Mouse (Mus musculus): ENCODE data around the gene Txndc8. TPM values are rescaled to one million over a fixed set of nuclear protein-coding genes. Genes with fewer than 3 reads are reported as not detected.

Gene Txndc8
- total RNA-seq (2017) = not detected in 3 replicates

DNA sequence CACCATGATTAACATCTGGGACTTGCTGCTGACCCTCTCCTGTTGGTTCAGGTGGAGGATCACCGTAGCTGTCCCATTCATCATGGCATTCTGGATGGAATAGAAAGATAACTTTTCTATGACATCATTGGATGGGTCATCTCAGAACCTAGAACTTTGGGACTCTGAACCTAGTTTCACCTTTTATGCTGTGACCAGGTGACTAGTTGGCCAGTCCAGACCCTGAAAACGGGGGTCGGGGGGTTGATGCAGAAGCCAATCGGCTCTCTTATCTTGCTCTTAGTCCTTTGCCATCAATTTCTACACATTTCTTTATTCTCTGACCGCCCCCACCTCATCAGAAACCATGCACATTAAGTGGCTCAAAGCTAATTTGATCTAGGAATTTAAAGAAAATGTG, at the start of gene Txndc8:
Gene Txndc8 (minus strand): TSS at position 101 of the 400 bp plus-strand sequence.
- no peak for ATAC-seq (replicated peaks; ENCODE audit: insufficient number of reproducible peaks, low FRiP score, low TSS enrichment, poor library complexity, severe bottlenecking)

- no peak for ATAC-seq (replicated peaks; ENCODE audit: insufficient number of reproducible peaks, low FRiP score, low TSS enrichment, poor library complexity, severe bottlenecking)
Measured at GRCm38 (mm10) chr4:58055653-58056052, 46.7 kb upstream of the Txndc8 start.

DNA sequence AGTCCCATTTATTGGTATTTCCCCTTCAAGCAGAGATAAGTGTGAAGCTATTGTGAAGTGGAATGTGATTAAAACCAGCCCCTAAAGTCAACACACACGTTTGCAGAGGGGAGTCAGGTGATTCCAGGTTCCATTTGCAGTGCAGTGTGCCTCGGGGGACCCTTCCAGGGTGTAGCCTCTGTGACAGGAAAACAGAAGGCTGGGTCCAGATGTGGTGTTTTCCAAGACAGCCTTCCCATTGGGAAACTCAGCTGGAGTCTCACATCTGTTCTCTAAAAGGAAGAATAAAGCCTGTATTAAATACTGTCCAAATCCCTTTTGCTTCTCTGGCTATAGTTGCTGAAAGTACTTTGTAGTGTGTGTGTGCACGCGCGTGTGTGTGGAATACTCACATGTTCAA, 45.5 kb upstream of the Txndc8 start:
- ATAC-seq (replicated peaks; ENCODE audit: insufficient number of reproducible peaks, low FRiP score, low TSS enrichment, poor library complexity, severe bottlenecking) = no peak

GRCm38 (mm10) chr4:58050746-58051145, 41.8 kb upstream of the Txndc8 start:
- ATAC-seq (replicated peaks; ENCODE audit: insufficient number of reproducible peaks, low FRiP score, low TSS enrichment, poor library complexity, severe bottlenecking) = no peak

DNA sequence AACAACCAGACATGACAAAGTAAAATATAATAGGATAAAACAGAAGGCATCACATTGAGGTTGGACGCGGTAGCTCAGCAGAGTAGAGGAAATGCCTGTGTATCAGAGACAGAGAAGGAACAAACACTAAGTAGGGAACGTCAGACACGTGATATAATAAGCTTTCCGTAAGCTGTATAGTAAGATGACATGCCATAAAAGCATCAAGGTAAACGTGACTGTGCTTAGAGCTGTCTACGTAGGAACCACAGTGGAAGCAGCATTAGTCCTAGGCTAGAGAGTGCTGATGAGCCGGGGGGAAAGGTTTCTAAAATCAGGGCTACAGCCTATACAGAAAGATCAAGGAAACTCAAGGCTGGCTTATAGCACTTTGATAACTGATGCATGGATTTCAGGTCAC, 41.4 kb upstream of the Txndc8 start:
- ATAC-seq (replicated peaks; ENCODE audit: insufficient number of reproducible peaks, low FRiP score, low TSS enrichment, poor library complexity, severe bottlenecking) = no peak

DNA sequence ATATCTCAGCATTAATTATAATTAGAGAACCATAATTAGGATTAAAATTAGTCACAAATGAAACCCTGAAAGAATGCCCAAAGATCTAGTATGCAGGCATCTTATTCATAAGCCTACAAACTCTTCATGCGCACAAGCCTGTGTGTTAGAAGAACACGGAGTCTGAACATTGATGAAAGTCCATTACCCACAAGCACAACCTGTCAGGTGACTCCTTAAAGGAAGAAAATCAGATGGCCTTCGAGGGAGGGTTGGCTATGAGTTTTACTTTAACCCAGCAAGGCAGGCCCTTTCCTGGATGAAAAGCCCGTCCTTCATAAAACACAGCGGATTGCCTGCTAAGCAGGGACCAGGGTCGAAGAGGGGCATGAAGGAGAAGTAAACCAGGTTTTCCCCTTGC, 35.9 kb upstream of the Txndc8 start:
- no peak for ATAC-seq (replicated peaks; ENCODE audit: insufficient number of reproducible peaks, low FRiP score, low TSS enrichment, poor library complexity, severe bottlenecking)

- ATAC-seq (replicated peaks; ENCODE audit: insufficient number of reproducible peaks, low FRiP score, low TSS enrichment, poor library complexity, severe bottlenecking) = no peak
Measured at GRCm38 (mm10) chr4:58044356-58044755, 35.4 kb upstream of the Txndc8 start.

DNA sequence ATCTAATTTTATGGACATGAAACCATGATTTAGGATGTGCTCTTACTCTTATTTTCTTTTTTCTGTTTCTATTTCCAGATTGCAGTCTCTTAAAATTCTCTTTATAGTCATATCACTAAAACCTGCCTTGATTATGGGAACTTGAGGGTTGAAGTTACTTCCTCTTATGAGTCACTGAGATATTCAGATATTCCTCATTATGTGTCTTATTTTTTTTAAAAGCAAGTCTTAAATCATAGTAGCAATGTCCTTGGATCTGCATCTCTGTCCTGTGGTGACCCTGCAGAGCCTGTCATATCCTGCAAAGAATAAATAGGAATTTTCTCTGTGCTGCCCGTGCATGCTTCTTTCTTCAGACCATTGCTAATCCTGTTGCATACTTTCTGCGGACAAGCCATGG, 31.2 kb upstream of the Txndc8 start:
- ATAC-seq (replicated peaks; ENCODE audit: insufficient number of reproducible peaks, low FRiP score, low TSS enrichment, poor library complexity, severe bottlenecking) = no peak

DNA sequence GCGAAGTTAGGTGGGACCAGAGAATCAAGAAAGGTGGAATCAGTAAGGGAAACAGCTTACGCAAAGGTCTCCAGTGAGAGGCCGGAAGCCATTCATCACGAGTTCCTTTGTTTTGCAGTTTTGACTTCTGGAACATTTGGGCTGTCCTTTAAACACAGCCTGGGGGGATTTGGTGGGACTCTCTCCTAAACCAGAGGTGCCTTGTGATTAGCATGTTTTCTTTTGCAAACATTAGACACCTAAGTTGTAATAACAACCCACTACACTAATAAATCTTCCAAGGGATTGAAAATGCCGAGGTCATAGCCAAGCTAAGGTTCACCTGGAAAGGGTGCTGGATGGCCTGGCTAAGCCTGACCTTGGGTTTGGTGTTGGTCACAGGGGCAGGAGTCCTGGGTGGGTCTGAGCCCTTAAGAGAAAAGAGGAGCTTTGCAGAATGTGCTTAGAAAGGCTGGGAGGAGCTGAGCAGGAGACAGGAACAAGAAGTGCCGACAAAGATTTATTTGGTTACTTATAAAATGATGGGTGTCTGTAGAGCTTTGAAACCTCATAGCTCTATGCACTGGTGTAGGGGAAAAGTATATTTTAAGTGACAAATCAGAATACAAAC, 28.3 kb upstream of the Txndc8 start:
- ATAC-seq (replicated peaks; ENCODE audit: insufficient number of reproducible peaks, low FRiP score, low TSS enrichment, poor library complexity, severe bottlenecking) = no peak

DNA sequence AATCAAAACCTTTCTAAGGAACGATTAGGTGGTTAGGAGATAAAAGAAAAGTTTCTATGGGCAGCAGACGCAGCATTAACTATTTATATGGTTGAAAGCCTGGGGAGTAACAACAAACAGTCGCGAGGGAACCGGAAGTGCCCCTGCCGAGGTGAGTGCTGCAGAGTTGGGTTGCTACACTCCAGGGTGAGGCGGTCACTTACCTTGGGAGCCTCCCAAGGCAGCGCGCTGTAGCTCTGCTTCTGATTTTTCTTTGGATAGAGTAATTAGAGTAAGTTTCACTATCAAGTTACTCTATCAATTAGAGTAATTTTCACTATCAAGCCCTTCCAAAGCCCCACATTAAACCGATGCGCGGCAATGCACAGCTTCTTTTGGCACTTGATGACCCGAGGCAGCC, 25.7 kb upstream of the Txndc8 start:
- ATAC-seq (replicated peaks; ENCODE audit: insufficient number of reproducible peaks, low FRiP score, low TSS enrichment, poor library complexity, severe bottlenecking) = no peak

- no peak for ATAC-seq (replicated peaks; ENCODE audit: insufficient number of reproducible peaks, low FRiP score, low TSS enrichment, poor library complexity, severe bottlenecking)
Measured at GRCm38 (mm10) chr4:58032714-58033113, 23.8 kb upstream of the Txndc8 start.

- no peak for ATAC-seq (replicated peaks; ENCODE audit: insufficient number of reproducible peaks, low FRiP score, low TSS enrichment, poor library complexity, severe bottlenecking)
Measured at GRCm38 (mm10) chr4:58003501-58003900, 5.4 kb downstream of the Txndc8 start.

DNA sequence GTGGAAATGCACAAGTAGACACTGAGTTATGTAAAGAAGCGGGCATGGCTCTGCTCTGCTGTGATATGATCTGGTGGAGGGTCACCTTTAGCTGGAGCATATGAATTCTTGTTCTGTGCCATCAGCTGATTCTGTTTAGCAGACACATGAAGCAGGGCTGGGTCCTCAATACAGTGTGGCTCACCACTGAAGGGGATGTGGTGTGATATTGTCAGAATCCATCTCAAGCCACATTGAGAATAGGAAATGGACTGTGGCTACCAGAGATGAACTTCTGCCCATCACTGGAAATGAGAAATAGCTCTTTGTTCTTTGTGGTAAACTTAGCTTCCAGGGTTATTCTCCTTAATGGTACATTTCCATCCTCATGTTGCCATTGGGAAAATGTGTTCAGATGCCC, 17.5 kb downstream of the Txndc8 start:
- ATAC-seq (replicated peaks; ENCODE audit: insufficient number of reproducible peaks, low FRiP score, low TSS enrichment, poor library complexity, severe bottlenecking) = no peak

DNA sequence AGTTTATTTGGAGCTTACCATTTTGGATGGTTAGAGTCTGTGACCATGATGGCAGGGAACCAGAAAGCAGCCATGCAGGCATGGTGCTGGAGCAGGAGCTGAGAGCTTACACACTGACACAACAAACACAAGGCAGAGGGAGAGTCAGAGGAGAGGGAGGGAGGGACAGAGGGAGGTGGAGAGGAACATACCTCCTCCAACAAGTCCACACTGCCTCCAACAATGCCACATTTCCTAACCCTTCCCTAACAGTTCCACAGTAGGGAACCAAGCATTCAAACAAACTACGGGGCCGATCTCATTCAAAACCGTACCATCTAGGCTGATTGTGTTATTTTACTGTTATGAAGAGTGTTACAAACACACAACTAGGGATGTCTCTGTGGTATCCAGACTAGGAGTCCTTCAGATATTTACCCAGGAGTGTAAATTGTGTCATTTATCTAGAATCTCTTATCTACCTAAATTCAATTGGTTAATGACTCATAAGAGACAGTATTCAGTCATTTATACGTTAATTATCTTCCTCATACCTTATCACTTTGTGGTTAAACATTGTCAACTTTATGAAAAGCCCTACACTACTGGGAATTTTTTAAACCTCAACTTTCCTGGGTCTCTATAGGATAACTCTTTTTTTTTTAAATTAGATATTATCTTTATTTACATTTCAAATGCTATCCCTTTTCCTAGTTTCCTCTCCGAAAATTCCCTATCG, 34.4 kb downstream of the Txndc8 start:
- no peak for ATAC-seq (replicated peaks; ENCODE audit: insufficient number of reproducible peaks, low FRiP score, low TSS enrichment, poor library complexity, severe bottlenecking)

DNA sequence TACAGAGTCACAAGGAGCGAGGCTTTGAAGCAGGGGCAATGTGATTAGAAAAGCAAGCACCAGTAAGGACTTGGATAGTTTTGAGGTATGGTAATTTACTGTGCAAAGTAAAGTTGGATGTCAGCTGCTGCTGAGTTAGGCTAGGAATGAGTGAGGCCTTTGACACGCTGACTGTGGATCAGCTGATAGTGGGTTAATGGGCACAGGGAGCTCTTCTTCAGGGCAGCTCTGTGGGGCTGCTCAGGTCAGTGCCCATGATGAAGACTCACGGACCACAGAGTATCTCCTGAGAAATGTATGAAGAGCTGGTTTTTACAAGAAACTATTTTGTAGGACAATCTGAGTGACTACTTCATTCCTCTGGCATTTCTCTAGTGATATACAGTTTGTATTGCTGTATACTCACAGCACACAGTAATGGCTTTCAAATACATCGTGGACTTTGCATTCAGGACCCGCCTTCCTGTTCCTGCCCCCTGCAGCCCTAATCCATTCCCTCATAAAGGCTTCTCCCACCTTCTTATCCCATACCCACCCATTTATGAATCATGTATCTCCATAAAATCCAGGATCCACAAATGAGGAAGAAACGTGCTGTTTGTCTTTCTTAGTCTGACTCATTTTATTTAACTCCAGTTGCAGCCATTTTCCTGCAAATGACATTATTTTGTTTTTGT, 35.2 kb downstream of the Txndc8 start:
- ATAC-seq (replicated peaks; ENCODE audit: insufficient number of reproducible peaks, low FRiP score, low TSS enrichment, poor library complexity, severe bottlenecking) = no peak

DNA sequence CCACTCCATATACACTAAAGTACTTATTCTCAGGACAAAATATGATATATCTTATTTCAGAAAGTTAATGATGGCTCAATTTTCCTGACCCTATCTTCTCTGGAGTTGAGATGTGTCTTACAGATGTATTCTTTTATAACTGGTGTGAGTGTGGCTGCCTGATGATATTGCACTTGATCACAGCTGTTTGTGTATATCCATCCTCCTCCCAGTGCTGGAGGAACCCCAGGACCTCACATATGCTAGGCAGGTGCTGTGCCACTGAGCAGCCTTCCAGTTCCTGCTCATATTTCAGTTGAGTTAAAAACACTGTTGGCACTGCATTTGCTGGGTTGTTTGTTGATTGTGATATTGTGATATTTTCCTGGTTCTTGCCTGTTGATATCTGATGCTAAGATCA, 38.6 kb downstream of the Txndc8 start:
- no peak for ATAC-seq (replicated peaks; ENCODE audit: insufficient number of reproducible peaks, low FRiP score, low TSS enrichment, poor library complexity, severe bottlenecking)

- no peak for ATAC-seq (replicated peaks; ENCODE audit: insufficient number of reproducible peaks, low FRiP score, low TSS enrichment, poor library complexity, severe bottlenecking)
Measured at GRCm38 (mm10) chr4:57967195-57967594, 41.7 kb downstream of the Txndc8 start.

DNA sequence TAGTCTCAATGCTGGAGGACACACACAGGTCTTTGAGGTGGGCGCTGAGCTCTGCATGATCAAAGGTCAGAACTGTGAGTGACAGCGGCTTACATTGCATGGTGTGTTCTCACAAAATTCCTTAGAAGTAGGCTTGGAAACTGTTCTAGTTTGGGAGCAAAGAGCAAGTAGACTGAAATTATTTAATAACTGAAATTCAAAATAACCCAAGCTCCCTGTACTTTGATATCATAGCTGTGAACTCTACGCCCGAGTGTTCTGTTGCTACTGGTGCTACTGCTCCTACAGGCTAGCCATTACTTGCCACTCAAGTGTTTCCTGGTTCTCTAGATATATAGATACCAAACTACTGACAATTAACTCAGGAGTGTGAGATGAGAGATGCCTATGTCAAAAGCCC, 43.4 kb downstream of the Txndc8 start:
- no peak for ATAC-seq (replicated peaks; ENCODE audit: insufficient number of reproducible peaks, low FRiP score, low TSS enrichment, poor library complexity, severe bottlenecking)

- no peak for ATAC-seq (replicated peaks; ENCODE audit: insufficient number of reproducible peaks, low FRiP score, low TSS enrichment, poor library complexity, severe bottlenecking)
Measured at GRCm38 (mm10) chr4:57964143-57964542, 44.8 kb downstream of the Txndc8 start.

DNA sequence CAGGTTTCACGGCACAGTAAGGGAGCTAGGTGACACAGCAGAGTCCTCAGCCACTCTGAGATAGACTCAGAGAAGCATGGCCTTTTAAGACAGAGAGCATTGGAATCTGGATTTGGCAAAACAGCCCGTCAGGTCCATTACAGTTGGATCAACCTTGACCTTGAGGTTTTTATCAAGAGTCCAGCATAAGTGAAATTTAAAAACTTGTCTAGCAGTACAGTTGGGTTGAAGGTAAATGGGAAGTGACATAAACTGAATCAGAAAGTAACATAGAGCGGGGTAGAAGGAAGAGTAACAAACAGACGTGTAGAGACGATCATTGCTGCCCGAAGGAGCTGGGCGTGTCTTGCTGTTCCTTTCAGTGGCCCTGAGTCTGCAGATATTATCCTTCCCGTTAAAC, 49.9 kb downstream of the Txndc8 start:
- ATAC-seq (replicated peaks; ENCODE audit: insufficient number of reproducible peaks, low FRiP score, low TSS enrichment, poor library complexity, severe bottlenecking) = no peak
